Mouse (Mus musculus): Measurements from ENCODE around the gene Nup107. TPM values are rescaled to one million over a fixed set of nuclear protein-coding genes. Genes with fewer than 3 reads are reported as not detected.
"Not testable (repeated sequence)": the region's sequence is repeated elsewhere in the genome, so short reads cannot be mapped to it uniquely, and the experiment has no call there.

Gene Nup107
- polyA plus RNA-seq, 1 experiment from 2014 or later = 64.8 TPM

DNA sequence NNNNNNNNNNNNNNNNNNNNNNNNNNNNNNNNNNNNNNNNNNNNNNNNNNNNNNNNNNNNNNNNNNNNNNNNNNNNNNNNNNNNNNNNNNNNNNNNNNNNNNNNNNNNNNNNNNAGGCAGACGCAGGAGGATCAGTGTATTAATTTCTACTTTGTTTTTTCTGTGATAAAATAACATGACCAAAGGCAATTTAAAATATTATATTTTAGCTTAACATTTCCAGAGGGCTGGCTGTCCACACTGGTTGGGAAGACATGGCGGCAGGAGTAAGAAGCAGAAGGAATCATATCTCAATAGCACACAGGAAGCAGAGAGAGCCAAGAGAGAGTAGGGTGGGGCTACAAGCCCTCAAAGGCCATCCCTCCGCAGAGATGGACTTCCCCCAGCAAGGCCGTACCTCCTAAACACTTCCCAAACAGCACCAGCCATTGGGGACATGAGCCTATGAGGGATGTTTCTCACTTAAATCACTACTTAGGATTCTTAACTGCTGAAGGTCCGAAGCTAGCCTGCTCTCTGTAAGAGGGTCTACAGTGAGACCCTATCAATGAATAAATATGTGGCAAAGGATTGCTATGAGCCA, 68.3 kb downstream of the Nup107 start:
- no peaks in the 10 kb centered on the region for H3K9me3 ChIP-seq (ENCODE audit: control insufficient read depth, low read length)
- no peak overlapping the region for H3K4me2 ChIP-seq (ENCODE audit: low read depth, low read length)
- no peak for ATAC-seq (ENCODE audit: low read depth)
- no peak overlapping the region for H3K9ac ChIP-seq (ENCODE audit: low read length)
- no peaks in the 10 kb centered on the region for H3K27me3 ChIP-seq (ENCODE audit: control insufficient read depth, insufficient read depth, low read depth, low read length)
- 68% methylated on average over 5 of the region's 5 CpGs for WGBS
- H3K27ac ChIP-seq (ENCODE audit: low read length) = no peak overlapping the region
- H3K36me3 ChIP-seq (ENCODE audit: control insufficient read depth, insufficient read depth, low read length) = no peaks in the 10 kb centered on the region
- H3K4me1 ChIP-seq (replicated peaks; ENCODE audit: control insufficient read depth, insufficient read depth, low read length) = no peaks in the 10 kb centered on the region; the same call in 1 of the 2 replicates
- no peak overlapping the region for H3K4me3 ChIP-seq (ENCODE audit: low read length)

DNA sequence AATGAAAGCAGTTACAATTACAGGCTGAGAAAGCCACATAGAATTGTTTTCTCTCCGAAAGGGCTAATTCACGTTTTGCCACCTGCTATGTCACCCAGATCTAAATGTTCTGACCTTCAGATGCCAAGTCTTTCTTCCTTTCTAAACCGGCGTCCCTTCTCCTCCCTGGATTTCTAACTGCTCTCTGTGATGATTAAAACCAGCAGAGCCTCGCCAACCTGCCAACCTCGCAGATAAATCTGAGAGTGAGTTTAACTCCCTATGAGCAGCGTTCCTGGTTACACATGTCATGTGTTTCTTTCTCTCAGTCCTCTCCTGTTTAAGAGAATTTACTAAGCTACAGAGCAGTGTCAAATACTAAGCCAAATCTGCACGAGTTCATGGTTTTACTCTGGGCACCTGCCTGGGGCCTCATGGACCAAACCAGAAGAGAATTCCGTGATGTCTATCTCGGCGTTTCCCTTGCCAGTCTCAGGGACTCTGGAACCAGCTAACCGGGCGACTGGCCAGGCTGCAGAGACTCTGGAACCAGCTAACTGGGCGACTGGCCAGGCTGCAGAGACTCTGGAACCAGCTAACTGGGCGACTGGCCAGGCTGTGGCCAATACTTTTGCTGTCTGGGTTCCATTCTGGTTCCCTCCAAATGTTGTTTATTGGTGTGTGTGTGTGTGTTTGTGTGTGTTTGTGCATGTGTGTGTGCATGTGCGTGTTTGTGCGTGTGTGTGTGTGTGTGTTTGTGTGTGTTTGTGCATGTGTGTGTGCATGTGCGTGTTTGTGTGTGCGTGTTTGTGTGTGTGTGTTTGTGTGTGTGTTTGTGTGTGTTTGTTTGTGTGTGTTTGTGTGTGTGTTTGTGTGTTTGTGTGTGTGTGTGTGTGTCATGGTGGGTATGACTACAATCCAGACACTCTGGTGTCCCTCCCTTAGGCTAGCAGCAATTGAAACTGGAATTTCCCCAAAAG, 74.1 kb downstream of the Nup107 start:
- peak; percentile 13; the same call in 1 of the 2 replicates for ATAC-seq (ENCODE audit: low read depth)
- Histone ChIP-seq H3K36me3 (ENCODE audit: control insufficient read depth, insufficient read depth, low read length) (no peaks in the 10 kb centered on the region), H3K27ac (ENCODE audit: low read length) (peak overlapping the region; percentile 34), H3K4me2 (ENCODE audit: low read depth, low read length) (no peak overlapping the region), H3K9ac (ENCODE audit: low read length) (0 out of 2 replicates have a peak overlapping the region, but pooled peaks have one; percentile 4), H3K27me3 (ENCODE audit: control insufficient read depth, insufficient read depth, low read depth, low read length) (no peaks in the 10 kb centered on the region), H3K9me3 (ENCODE audit: control insufficient read depth, low read length) (no peaks in the 10 kb centered on the region), H3K4me1 (replicated peaks; ENCODE audit: control insufficient read depth, insufficient read depth, low read length) (peaks cover 6% of the 10 kb centered on the region; the same call in 1 of the 2 replicates), H3K4me3 (ENCODE audit: low read length) (no peak overlapping the region)
- 48% methylated on average over 19 of the region's 19 CpGs for WGBS

DNA sequence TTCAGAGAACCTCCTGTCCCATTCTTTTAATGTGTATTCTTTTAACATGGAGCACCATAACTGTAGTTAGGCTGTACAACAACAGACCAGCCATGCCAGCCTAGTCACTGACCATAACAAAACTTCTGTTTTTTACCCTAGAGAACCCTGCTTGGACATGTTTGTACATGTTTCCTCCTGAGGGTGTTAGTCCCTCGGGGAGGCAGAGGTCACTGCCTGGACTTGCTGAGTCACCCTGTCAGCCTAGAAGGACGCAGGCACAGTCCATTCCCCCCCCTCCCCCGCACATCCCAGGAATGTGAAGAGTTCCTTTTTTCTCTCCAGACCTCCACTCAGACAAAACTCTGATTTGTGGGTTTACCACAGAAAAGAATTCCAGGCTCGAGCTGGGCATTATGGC, 74.9 kb downstream of the Nup107 start:
- ATAC-seq (ENCODE audit: low read depth) = peak; percentile 81
- no peaks in the 10 kb centered on the region for H3K36me3 ChIP-seq (ENCODE audit: control insufficient read depth, insufficient read depth, low read length)
- peaks cover 6% of the 10 kb centered on the region; the same call in 1 of the 2 replicates for H3K4me1 ChIP-seq (replicated peaks; ENCODE audit: control insufficient read depth, insufficient read depth, low read length)
- peak overlapping the region; percentile 34 for H3K27ac ChIP-seq (ENCODE audit: low read length)
- no peak overlapping the region for H3K4me3 ChIP-seq (ENCODE audit: low read length)
- no peak overlapping the region for H3K4me2 ChIP-seq (ENCODE audit: low read depth, low read length)
- no peaks in the 10 kb centered on the region for H3K9me3 ChIP-seq (ENCODE audit: control insufficient read depth, low read length)
- WGBS = 5% methylated on average over 4 of the region's 4 CpGs
- H3K27me3 ChIP-seq (ENCODE audit: control insufficient read depth, insufficient read depth, low read depth, low read length) = no peaks in the 10 kb centered on the region
- no peak overlapping the region for H3K9ac ChIP-seq (ENCODE audit: low read length)

DNA sequence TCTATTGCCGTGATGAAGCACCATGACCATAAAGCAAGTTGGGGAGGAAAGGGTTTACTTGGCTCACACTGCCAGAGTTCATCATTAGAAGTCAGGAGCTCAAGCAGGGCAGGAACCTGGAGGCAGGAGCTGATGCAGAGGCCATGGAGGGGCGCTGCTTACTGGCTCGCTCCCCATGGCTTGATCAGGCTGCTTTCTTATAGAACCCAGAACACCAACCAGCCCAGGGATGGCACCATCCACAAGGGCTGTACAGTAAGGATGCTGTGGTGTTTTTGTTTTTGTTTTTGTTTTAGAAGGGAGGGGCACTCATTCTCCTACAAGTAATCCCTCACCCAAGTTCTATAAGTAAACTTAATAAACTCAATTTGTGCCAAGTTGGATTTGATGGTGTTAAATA, 75.8 kb downstream of the Nup107 start:
- 76% methylated on average over 3 of the region's 3 CpGs for WGBS
- ATAC-seq (ENCODE audit: low read depth) = no peak
- H3K27me3 ChIP-seq (ENCODE audit: control insufficient read depth, insufficient read depth, low read depth, low read length) = no peaks in the 10 kb centered on the region
- no peak overlapping the region for H3K4me2 ChIP-seq (ENCODE audit: low read depth, low read length)
- H3K9ac ChIP-seq (ENCODE audit: low read length) = no peak overlapping the region
- H3K4me1 ChIP-seq (replicated peaks; ENCODE audit: control insufficient read depth, insufficient read depth, low read length) = peaks cover 6% of the 10 kb centered on the region; the same call in 1 of the 2 replicates
- no peak overlapping the region for H3K27ac ChIP-seq (ENCODE audit: low read length)
- no peaks in the 10 kb centered on the region for H3K9me3 ChIP-seq (ENCODE audit: control insufficient read depth, low read length)
- H3K4me3 ChIP-seq (ENCODE audit: low read length) = no peak overlapping the region
- H3K36me3 ChIP-seq (ENCODE audit: control insufficient read depth, insufficient read depth, low read length) = no peaks in the 10 kb centered on the region

DNA sequence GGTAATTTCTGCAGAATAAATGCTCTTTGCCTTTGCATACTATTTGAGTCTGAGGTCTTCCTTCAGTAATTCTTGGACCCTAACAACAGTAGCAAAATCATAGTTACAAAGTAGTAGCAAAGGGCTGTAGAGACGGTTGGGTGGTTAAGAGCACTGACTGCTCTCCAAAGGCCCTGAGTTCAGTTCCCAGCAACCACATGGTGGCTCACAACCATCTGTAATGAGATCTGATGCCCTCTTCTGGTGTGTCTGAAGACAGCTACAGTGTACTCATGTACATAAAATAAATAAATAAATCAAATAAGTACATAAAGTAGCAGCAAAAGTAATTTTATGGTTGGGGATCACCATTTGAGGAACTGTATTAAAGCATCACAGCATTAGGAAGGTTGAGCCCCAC, 76.9 kb downstream of the Nup107 start:
- not testable (repeated sequence) for H3K9ac ChIP-seq (ENCODE audit: low read length); H3K4me3 ChIP-seq (ENCODE audit: low read length); H3K27ac ChIP-seq (ENCODE audit: low read length); H3K36me3 ChIP-seq (ENCODE audit: control insufficient read depth, insufficient read depth, low read length); ATAC-seq (ENCODE audit: low read depth); H3K4me2 ChIP-seq (ENCODE audit: low read depth, low read length); H3K27me3 ChIP-seq (ENCODE audit: control insufficient read depth, insufficient read depth, low read depth, low read length); H3K9me3 ChIP-seq (ENCODE audit: control insufficient read depth, low read length)
- WGBS = 94% methylated on average over 1 of the region's 1 CpGs
- H3K4me1 ChIP-seq (replicated peaks; ENCODE audit: control insufficient read depth, insufficient read depth, low read length) = peaks cover 12% of the 10 kb centered on the region

DNA sequence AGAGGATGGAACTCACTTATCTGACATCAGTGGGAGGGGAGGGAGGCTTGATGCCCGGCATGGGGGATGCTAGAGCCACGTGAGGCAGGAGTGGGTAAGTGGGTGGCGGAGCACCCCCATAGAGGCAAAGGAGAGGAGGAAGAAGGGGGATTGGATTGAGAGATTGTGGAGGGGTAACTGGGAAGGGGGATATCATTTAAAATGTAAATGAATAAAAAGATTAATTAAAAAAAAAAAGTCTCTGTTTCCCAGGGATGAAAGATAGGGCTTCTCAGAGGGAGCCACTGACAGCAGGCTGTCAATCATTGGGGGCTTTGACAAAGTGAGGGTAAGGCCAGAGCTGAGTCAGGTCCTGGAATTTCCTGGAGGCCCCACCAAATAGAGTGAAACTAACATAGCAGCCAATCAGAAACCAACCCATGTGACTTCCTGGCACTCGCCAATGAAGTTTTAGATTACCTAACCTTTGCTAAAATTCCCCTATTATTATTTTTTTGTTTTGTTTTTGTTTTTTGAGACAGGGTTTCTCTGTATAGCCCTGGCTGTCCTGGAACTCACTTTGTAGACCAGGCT, 77.5 kb downstream of the Nup107 start:
- Histone ChIP-seq H3K27ac (ENCODE audit: low read length) (no peak overlapping the region), H3K4me3 (ENCODE audit: low read length) (no peak overlapping the region), H3K4me1 (replicated peaks; ENCODE audit: control insufficient read depth, insufficient read depth, low read length) (peaks cover 12% of the 10 kb centered on the region), H3K9ac (ENCODE audit: low read length) (no peak overlapping the region), H3K9me3 (ENCODE audit: control insufficient read depth, low read length) (no peaks in the 10 kb centered on the region), H3K4me2 (ENCODE audit: low read depth, low read length) (no peak overlapping the region), H3K27me3 (ENCODE audit: control insufficient read depth, insufficient read depth, low read depth, low read length) (no peaks in the 10 kb centered on the region), H3K36me3 (ENCODE audit: control insufficient read depth, insufficient read depth, low read length) (no peaks in the 10 kb centered on the region)
- 69% methylated on average over 4 of the region's 4 CpGs for whole genome bisulfite sequencing
- ATAC-seq (ENCODE audit: low read depth) = no peak

DNA sequence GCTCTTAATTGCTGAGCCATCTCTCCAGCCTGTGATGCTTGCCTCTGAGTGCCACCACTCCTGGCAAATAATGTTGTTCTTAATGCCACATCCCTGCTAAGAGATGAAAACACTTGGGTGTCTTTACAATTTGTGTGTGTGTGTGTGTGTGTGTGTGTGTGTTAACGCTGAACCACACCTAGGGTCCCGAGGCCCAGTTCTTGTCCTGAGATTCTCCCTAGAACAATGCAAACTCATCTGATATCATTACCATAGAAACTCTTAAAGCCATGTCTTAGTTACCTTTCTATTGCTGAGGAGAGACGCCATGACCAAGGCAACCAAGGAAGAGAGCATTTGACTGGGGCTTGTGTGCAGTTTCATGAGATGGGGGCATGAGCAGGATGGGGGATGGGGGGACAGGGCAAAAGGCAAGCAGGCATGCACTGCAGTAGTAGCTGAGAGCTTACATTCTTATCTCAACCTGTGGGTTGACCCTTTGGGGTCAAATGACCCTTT, 78.4 kb downstream of the Nup107 start:
- WGBS = 81% methylated on average over 3 of the region's 3 CpGs
- no peak overlapping the region for H3K9ac ChIP-seq (ENCODE audit: low read length)
- H3K27me3 ChIP-seq (ENCODE audit: control insufficient read depth, insufficient read depth, low read depth, low read length) = no peaks in the 10 kb centered on the region
- H3K4me3 ChIP-seq (ENCODE audit: low read length) = no peak overlapping the region
- no peaks in the 10 kb centered on the region for H3K36me3 ChIP-seq (ENCODE audit: control insufficient read depth, insufficient read depth, low read length)
- no peaks in the 10 kb centered on the region for H3K9me3 ChIP-seq (ENCODE audit: control insufficient read depth, low read length)
- no peak overlapping the region for H3K4me2 ChIP-seq (ENCODE audit: low read depth, low read length)
- no peak for ATAC-seq (ENCODE audit: low read depth)
- H3K27ac ChIP-seq (ENCODE audit: low read length) = no peak overlapping the region
- H3K4me1 ChIP-seq (replicated peaks; ENCODE audit: control insufficient read depth, insufficient read depth, low read length) = peaks cover 14% of the 10 kb centered on the region

DNA sequence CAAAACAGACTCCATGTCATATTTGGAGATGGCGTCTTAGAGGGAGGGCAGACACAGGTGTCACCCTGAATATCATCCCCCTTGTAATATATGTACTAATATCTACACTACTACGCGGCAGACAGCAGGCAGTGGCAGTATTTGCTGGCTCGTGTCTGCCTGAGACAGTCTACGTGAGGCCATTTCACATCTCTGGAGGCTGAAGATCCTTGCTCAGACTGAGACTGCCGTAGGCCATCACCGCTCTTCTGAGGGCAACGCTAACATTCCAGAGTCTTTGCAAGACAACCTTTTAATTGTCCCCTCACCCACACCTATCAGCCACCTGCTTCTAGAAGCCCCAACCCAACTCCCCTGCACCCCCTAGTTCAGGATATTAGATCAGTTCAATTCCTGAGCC, 79.0 kb downstream of the Nup107 start:
- ATAC-seq (ENCODE audit: low read depth) = no peak
- Histone ChIP-seq H3K9ac (ENCODE audit: low read length) (no peak overlapping the region), H3K4me1 (replicated peaks; ENCODE audit: control insufficient read depth, insufficient read depth, low read length) (peaks cover 19% of the 10 kb centered on the region), H3K27me3 (ENCODE audit: control insufficient read depth, insufficient read depth, low read depth, low read length) (no peaks in the 10 kb centered on the region), H3K27ac (ENCODE audit: low read length) (no peak overlapping the region), H3K36me3 (ENCODE audit: control insufficient read depth, insufficient read depth, low read length) (no peaks in the 10 kb centered on the region), H3K4me2 (ENCODE audit: low read depth, low read length) (no peak overlapping the region), H3K9me3 (ENCODE audit: control insufficient read depth, low read length) (no peaks in the 10 kb centered on the region), H3K4me3 (ENCODE audit: low read length) (no peak overlapping the region)
- 89% methylated on average over 8 of the region's 8 CpGs for WGBS

DNA sequence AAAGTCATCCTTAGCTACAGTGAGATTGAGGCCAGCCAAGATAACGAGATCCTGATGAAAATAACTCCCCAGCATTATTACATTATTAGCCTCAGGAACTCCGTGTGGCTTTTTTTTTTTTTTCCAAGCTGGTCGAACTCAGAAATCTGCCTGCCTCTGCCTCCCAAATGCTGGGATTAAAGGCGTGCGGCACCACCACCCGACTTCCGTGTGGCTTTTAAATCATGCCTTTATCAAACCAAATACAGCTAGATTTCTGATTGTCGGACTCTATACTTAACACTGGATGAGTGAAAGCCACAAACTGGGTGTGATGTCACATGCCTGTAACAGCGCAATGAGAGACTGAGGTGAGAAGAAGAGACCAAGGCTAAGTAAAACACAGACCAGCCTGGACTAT, 79.6 kb downstream of the Nup107 start:
- Histone ChIP-seq H3K9ac (ENCODE audit: low read length) (no peak overlapping the region), H3K4me2 (ENCODE audit: low read depth, low read length) (no peak overlapping the region), H3K27ac (ENCODE audit: low read length) (no peak overlapping the region), H3K4me3 (ENCODE audit: low read length) (no peak overlapping the region), H3K36me3 (ENCODE audit: control insufficient read depth, insufficient read depth, low read length) (0 out of 2 replicates have a peak, but pooled peaks cover under 1% of the 10 kb centered on the region), H3K9me3 (ENCODE audit: control insufficient read depth, low read length) (no peaks in the 10 kb centered on the region), H3K27me3 (ENCODE audit: control insufficient read depth, insufficient read depth, low read depth, low read length) (no peaks in the 10 kb centered on the region), H3K4me1 (replicated peaks; ENCODE audit: control insufficient read depth, insufficient read depth, low read length) (peaks cover 17% of the 10 kb centered on the region)
- no peak for ATAC-seq (ENCODE audit: low read depth)
- 91% methylated on average over 9 of the region's 9 CpGs for whole genome bisulfite sequencing

Data from lung, embryonic 16.5 days (tissue).